Mouse (Mus musculus) kidney, adult 2 months (tissue): ENCODE measurements around the gene Lef1.

Experiments used
- CTCF ChIP-seq: fragments of 200-500 bp; conservative IDR thresholded peaks from 2 replicates; pipeline ENCODE4 v1.5.1; 2011; ENCODE audit warnings: low read depth, mild to moderate bottlenecking, control low read depth, low read length, moderate library complexity, mixed read lengths; ENCODE audit not compliant: insufficient read depth, insufficient read length
- POLR2A ChIP-seq: fragments of 200-500 bp; IDR thresholded peaks from one replicate; pipeline ENCODE4 v1.6.1; 2011; ENCODE audit warnings: low read depth, low read length, control low read depth

DNA sequence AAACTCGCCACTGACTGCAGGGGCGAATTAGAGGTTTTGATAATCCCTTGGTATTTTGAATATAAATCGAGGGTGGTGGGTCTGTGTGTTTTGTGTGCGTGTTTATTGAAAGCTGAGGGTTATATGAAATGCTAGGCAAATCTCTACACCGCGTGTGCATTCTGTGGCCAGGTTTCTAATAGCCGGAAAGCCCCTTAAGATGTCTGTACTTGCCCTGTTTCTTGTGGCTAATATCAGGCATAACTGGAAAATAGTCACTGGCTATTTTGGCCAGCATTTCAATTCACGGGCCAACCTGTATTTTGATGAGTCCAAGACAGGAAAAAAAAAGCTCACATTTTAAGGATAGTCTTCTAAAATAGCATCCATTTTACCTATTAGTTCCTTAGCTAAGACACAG lies 28.5 kb downstream of the Lef1 start:
- TF ChIP-seq POLR2A, result no peak
- no peak for TF ChIP-seq CTCF
